Mouse (Mus musculus): Measurements from ENCODE around the gene Tpgs1.

The Tpgs1 gene

GRCm38 (mm10) chr10:79712499-79713126 is 43.4 kb downstream of the Tpgs1 start:
- peak; percentile 87 for DNase-seq (ENCODE audit: low read depth)

- DNase-seq (ENCODE audit: low read depth), result no peak
These were observed 44.0 kb downstream of the Tpgs1 start for GRCm38 (mm10) chr10:79713163-79713562.

- DNase-seq (ENCODE audit: low read depth), result no peak
These were observed 45.8 kb downstream of the Tpgs1 start for GRCm38 (mm10) chr10:79714996-79715395.

- no peak for DNase-seq (ENCODE audit: low read depth)
These were observed 47.3 kb downstream of the Tpgs1 start, which contains the start of gene Hcn2 for GRCm38 (mm10) chr10:79716254-79716987. TSS of gene Hcn2 (plus strand) at chr10:79716634.

- DNase-seq (ENCODE audit: low read depth), result no peak
These were observed 47.8 kb downstream of the Tpgs1 start for GRCm38 (mm10) chr10:79716988-79717355.

- peak; percentile 89 for DNase-seq (ENCODE audit: low read depth)
These were observed 48.6 kb downstream of the Tpgs1 start for GRCm38 (mm10) chr10:79717640-79718357.

- no peak for DNase-seq (ENCODE audit: low read depth)
These were observed 51.9 kb downstream of the Tpgs1 start for GRCm38 (mm10) chr10:79721089-79721488.

GRCm38 (mm10) chr10:79723047-79723446 is 53.9 kb downstream of the Tpgs1 start:
- no peak for DNase-seq (ENCODE audit: low read depth)

- DNase-seq (ENCODE audit: low read depth), result no peak
These were observed 54.5 kb downstream of the Tpgs1 start for GRCm38 (mm10) chr10:79723692-79724091.

Measured in NIH3T3 (cell line).